Mouse (Mus musculus) gastrocnemius, postnatal 36 days (tissue): ENCODE measurements around the gene Pheta2. TPM values are rescaled to one million over a fixed set of nuclear protein-coding genes. Genes with fewer than 3 reads are reported as not detected.

Experiments used
- microRNA-seq, 2 experiments: library from miRNA; unstranded; fragments of <30 nt; microRNA quantifications; one replicate each; pipeline ENCODE4 v1.2.0; 2021
- total RNA-seq, 2 experiments: library from RNA; stranded (reverse); gene quantifications; 2 replicates each; pipeline ENCODE4 v1.2.3; 2021

The Pheta2 gene
- total RNA-seq, 2 experiments from 2014 or later, result 0.37 to 0.51 TPM

Small RNAs within 50 kb of the gene (microRNA-seq; reads per million reads assigned to microRNA genes)
- 0 reads per million in 2 experiments for gene Mir7684

Other genes with a start within 250 kb of the Pheta2 start
- gene Ccdc134, start 211.0 kb upstream of the Pheta2 start, total RNA-seq, result 10 to 100 TPM; 10.2 to 17.0 TPM
- 1 to 10 TPM; 9.2 to 9.8 TPM for gene Srebf2, start 191.8 kb upstream of the Pheta2 start, total RNA-seq
- not detected for gene Shisa8, start 126.1 kb upstream of the Pheta2 start, total RNA-seq
- not detected for gene Tnfrsf13c, start 114.6 kb upstream of the Pheta2 start, total RNA-seq
- under 1 TPM; 0.46 to 0.79 TPM for gene Cenpm, start 94.2 kb upstream of the Pheta2 start, total RNA-seq
- not detected for gene 1500009C09Rik, start 86.5 kb upstream of the Pheta2 start, total RNA-seq
- gene Sept3, start 64.0 kb upstream of the Pheta2 start, total RNA-seq, result under 1 TPM; 0.31 to 0.91 TPM
- not detected for gene Wbp2nl, start 40.0 kb upstream of the Pheta2 start, total RNA-seq
- gene Naga, start within 50 bp of the Pheta2 start, total RNA-seq, result 10 to 100 TPM; 10.3 to 13.2 TPM
- gene Smdt1, start within 50 bp of the Pheta2 start, total RNA-seq, result 100 to 1,000 TPM; 116 to 123 TPM
- gene Ndufa6, start 15.4 kb downstream of the Pheta2 start, total RNA-seq, result 100 to 1,000 TPM; 440 to 476 TPM
- gene Cyp2d22, start 41.3 kb downstream of the Pheta2 start, total RNA-seq, result 10 to 100 TPM; 12.3 to 16.7 TPM
- gene Cyp2d11, start 55.1 kb downstream of the Pheta2 start, total RNA-seq, result not detected
- gene Cyp2d10, start 68.3 kb downstream of the Pheta2 start, total RNA-seq, result not detected
- gene Cyp2d9, start 94.5 kb downstream of the Pheta2 start, total RNA-seq, result not detected
- gene Cyp2d12, start 216.1 kb downstream of the Pheta2 start, total RNA-seq, result not detected